Mouse (Mus musculus): Measurements from ENCODE around the gene Hspa2.
A peak's percentile ranks its signal among the peaks of the same experiment; 100 is the strongest.

Gene Hspa2

DNA sequence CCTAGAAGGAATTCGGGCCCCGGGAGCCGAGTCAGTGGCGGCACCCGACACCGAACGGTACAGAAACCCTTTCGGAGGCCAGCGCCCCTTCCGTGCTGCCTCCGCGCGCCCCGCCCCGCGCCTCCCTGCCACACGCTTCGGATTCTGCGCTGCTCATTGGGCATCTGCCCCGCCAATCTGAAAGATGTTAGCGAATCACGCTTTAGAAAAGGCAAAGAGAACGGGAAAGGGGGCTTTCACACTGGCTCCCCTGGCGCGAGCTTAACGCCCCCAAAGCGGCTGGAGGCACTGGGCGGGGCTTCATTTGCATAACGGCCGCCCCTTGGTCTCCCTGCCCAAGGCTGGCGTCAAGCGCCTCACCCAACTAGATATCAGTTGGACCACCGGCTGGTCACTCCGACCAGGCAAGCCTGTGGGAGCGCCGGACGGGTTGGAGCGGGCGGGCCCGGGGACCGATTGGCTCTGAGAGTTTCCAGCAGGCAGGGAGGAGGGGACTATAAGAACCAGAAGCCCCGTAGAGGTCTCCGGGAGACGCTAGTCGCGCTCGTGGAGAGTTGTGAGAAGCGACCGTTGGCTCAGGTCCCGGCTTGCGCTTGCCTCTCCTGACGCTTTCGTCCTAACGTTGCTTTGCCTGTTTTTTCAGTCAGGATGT is at the start of gene Hspa2:
Gene Hspa2, plus strand, starts transcription at position 291 of the 652 bp plus-strand sequence.
- peak; percentile 100 for DNase-seq (ENCODE audit: low spot score)

DNA sequence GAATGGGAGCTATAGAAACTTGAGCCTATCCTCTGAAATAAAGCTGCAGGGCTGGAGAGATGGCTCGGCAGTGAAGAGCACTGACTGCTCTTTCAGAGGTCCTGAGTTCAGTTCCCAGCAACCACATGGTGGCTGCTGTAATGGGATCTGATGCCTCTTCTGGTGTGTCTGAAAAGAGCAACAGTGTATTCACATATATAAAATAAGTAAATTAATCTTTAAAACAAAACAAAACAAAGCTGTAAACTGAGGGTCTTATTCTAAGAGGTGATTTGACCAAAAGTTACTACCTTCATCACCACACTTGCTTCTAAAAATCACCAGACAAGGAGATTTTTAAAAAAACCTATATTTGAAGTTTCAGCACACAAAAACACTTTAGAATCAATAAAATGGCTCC is 43.1 kb upstream of the Hspa2 start:
- DNase-seq (ENCODE audit: low spot score), result no peak

DNA sequence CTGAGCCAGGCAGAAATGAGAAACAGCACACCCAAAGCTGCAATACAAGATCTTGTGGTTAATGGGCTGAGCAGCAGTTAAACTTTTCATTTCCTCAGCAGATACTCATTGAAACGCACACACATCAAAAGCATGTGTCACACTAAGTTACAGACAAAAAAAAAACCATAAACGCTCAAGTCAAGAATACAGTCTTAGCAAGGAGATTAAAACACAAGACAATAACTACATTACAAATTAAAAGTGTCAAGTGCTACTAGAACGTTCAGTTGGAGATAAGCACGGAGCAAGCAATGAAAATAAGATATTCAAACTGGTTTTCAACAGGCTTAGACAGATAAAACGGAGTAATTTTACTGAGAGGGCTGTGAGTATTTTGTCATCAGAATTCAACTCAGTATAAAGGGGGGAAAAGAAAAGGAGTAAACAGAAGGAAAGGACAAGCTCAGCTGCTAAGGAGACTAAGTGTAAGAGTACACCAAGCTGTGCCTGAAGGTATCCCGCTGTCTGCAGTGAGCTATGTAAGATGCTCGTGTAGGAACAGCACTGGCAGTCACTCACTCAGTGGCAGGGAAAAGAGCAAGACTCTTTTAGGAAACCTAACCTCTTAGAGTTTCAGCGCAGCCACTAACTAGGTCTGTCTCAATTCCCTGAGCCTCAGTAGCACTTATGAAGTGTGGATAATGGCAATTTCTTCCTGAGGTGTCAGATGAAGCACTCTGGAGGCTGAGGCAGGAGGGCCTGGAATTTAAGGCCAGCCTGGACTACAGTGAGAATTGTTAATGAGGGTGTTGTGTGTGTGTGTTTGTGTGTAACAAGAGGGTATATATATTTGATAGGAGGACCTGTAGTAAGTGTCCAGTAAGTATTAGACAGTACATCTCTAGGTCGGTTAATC is 42.3 kb upstream of the Hspa2 start:
- DNase-seq (ENCODE audit: low spot score), result no peak

DNA sequence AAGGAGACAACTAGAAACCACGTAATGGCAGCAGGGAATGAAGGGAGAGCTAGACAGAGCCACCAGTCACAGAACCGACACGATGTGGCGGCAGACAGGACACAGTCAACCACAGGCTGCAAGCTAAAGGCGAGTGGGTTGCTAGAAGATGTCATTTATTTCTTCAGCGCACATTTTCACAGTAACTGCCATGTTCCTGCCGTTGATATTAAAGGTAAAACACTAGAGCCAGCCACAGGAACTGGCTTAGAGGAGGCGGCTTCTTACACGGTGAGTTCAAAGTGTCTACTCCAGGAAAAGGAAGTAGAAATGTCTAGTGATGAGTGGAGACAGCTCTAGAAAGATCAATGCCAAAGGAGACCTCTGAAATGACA is 41.7 kb upstream of the Hspa2 start:
- no peak for DNase-seq (ENCODE audit: low spot score)

DNA sequence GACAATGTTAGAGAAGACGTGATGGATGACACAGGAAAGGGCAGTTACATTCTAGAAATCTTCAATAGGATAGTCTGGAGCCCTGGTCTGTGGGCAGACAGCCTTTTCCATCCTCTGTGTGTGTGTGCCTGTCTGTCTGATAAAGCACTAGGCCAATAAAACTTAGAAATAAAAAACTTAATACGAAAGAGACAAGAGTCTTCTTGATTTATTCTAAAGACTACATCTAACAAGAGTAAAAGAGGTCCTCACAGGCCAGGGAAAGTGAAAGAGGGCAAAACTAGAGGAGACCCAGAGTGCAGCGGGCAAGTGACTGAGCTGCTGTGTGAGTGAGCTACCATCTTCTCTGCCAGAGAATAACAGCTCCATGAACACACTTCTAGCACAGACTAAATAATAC is 37.7 kb upstream of the Hspa2 start:
- no peak for DNase-seq (ENCODE audit: low spot score)

DNA sequence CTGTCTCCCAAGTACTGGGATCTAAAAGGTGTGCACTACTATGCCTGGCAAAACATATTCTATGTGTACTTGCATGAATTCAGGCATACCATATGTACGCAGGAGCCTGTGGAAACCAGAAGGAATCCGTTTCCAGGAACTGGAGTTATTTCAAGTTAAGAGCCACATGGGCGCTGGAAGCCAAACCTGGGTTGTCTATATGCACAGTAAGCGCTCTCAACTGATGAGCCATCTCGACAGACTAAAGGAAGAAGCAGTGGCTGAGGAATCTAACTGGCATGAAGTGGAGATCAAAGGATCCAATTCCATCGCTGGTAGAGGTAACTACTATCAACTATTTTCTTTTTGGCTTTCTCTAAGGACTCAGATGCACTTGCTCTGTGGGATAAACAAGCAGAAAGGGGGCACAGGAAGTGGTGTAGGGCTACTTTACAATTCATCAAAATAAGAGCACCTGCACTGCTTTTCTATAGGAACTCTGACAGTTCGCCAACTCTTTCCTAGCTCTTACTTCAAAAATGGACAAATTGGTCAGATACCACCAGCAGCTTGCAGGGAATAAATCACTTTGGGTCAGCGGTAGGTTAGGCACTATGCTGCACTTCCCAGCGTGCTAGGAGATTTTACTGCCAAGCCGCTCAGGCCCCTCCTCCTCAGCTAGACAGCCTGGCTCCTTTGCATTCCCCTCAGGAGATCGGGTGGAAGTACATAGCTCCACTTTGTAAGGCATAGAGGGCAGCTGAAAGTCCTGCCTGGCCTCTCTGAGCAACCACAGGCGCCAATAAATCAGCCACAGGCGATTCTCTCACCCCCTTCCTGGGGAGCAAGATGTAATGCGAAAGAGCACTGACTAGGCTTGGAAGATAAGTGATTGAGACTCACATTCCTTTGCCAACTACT is 36.6 kb upstream of the Hspa2 start:
- DNase-seq (ENCODE audit: low spot score), result peak; percentile 46

DNA sequence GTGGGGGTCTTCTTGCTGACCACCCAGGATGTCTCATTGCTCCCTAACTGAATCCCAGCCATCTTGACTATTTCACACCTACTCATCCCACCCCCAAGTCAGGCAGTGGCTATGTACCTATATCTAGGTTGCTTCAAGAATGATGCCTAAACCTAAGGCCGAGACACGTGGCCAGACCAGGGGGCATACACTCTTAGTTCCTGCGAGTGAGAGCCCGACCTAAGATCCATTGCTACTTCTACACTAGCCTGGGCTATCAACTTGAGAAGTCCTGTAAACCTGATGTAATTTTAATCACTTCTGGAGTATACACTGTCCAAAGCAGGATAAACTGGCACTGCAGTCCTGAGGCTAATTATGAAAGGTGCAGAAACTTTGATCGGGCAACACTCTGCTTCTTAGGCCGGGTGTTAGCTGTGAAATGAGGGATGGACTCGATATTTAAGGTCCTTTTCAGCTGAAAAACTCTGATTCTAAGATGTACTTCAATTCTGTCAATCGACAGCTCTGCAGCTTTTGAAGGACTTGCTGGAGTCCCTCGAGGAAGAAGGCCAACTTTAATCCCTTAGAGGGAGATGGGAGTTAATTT is 35.7 kb upstream of the Hspa2 start:
- no peak for DNase-seq (ENCODE audit: low spot score)

DNA sequence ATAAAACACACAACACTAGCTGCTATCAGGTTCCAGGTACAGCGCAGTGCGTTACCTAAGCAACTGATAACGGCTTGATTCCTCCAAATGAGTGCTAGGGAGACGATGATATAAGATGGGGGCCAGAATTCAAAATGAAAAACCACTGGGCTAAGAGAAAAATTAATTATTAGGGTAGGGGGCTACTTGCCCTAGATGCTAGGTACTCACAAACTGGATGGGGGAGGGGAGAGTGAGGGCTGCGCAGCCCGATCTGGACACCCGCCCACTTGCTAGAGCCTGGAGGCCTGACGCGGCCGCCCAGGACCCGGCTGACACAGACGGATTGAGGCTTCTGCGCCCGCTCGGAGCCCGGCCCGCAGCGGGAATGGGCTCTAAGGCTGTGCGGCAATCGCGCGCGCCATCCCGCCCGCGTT is 35.2 kb upstream of the Hspa2 start:
- DNase-seq (ENCODE audit: low spot score), result peak; percentile 54

DNA sequence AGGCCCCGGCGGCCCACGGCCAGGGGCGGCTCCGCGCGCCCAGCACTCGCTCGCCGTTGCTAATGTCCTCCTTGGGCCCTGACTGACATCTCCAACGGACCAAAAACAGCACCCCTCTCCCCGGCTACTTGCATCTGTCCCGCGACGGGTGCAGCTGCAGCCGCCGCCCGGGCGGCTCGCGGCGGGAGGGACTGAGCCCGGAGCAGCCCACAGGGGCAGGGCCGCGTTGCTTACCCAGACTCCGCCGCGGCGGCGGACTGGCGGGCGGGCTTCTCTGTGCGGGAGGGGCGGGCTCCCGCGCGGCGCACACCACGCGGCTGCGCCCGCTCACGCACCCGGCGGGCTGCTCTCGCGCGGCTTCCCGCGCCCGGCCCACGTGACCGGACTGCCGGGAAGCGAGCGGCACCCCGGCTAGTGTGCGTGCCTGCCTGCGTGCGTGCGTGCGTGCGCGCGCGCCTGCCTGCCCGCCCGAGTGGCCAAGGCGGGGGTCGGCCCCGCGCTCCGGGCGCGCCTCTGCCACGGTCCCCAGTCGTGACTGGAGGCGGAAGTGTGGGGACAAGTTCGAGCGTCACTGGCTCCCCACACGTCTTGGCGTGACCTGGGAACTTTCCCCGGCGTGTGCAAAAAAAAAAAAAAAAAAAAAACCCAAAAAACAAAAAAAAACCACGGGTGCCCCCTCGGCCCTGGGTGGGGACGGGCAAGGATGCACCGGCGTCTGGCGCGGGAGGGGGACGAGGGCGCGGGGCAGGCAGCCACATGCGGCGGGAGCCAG is 34.6 kb upstream of the Hspa2 start, which contains the start of gene Zbtb25:
Gene Zbtb25, minus strand, starts transcription at position 397 of the 772 bp plus-strand sequence.
- peak; percentile 81 for DNase-seq (ENCODE audit: low spot score)

DNA sequence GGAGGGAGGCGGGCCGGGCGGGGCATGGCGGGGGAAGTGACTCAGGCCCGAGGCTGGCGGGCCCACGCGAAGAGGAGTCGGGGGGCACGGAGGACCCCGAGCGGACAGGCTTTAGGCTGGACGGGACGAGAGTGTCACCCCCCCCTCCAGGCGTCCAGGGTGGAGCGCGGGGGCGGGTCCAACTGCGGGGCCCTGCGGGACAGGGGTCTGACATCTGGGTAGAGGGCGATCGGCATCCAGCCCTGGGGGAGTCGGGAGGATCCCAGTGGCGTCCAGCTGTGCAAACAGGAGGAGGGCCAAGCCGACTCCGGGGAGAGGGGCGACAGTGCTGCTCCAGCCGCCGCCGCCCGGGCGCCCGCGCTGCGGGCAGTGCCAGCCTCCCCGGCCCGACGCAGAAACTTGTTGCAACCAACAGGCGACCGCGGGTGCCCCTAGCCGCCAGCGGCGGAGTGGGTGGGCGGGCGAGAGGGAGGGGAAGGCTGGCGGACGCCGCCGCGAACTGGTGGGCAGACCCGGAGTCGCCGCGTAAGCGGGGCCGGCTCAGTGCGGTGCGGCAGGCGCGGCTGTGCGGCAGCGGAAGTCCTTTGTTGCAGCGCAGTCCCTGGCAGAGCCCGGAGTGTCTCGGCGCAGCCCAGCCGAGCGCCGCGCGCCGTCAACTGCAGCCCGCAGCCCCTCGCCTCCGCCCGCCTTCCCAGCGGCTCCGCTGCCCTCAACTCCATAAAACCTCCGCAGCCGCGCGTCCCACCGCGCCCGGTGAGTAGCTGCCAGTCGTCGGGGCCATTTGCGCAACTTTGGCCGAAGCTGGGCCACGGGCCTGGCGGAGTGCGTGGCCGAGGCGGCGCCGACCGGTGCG is 33.8 kb upstream of the Hspa2 start, which contains the start of gene Zbtb1:
Gene Zbtb1, plus strand, starts transcription at position 289 of the 853 bp plus-strand sequence.
- DNase-seq (ENCODE audit: low spot score), result peak; percentile 81

DNA sequence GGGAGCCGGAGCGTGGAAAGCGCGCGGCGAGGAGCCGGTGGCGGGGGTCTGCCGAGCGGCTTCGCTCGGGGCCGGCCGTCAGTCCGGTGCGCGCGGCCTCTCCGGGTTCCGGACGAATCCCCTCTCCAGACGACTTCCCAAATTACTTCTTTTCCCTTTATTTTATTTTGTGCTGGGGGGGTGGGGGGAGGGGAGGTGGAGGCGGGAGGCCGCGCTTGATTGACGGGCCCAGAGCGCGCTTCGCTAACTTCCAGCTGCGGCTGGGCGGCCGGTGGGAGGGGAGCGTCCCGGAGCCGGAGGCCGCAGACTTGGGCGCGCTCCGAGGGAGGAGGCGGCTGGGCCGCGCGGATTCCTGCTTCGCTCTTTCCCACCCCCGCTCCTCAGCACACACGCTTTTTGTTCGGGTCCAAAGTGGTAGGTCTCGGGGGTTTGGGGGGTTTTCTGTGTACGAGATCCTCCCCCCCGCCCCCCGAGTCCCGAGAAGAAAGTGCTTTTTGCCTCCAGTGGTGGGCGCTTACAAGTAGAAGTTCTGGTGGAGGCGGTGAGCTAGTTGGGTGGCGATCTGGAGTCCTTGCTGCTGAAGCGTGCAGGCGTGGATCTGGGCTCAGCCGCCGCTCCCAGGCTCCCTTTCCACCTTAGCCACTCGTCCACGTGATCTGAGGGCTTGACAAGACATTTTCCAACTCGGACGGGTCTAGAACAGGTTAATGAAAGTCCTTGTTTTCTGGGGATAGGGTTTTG is 33.0 kb upstream of the Hspa2 start:
- peak; percentile 83 for DNase-seq (ENCODE audit: low spot score)

DNA sequence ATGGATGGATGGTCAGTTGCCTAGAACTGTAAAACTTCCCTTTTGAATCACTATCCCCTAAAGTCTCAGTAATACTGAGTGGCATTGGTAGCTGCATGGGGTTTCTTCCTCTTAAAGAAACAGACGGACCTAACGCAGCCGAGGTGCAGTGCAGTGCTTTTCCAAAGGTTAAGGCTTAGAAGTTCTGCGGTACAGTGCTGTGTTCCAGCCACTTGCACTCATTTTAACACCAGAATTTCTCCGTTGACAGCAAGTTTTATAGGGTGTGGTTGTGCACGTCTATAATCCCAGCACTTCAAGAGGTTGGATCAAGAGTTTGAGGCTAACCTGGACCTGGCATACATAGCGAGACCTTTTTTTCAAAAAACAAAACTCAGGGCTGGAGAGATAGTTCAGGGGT is 31.9 kb upstream of the Hspa2 start:
- DNase-seq (ENCODE audit: low spot score), result no peak

DNA sequence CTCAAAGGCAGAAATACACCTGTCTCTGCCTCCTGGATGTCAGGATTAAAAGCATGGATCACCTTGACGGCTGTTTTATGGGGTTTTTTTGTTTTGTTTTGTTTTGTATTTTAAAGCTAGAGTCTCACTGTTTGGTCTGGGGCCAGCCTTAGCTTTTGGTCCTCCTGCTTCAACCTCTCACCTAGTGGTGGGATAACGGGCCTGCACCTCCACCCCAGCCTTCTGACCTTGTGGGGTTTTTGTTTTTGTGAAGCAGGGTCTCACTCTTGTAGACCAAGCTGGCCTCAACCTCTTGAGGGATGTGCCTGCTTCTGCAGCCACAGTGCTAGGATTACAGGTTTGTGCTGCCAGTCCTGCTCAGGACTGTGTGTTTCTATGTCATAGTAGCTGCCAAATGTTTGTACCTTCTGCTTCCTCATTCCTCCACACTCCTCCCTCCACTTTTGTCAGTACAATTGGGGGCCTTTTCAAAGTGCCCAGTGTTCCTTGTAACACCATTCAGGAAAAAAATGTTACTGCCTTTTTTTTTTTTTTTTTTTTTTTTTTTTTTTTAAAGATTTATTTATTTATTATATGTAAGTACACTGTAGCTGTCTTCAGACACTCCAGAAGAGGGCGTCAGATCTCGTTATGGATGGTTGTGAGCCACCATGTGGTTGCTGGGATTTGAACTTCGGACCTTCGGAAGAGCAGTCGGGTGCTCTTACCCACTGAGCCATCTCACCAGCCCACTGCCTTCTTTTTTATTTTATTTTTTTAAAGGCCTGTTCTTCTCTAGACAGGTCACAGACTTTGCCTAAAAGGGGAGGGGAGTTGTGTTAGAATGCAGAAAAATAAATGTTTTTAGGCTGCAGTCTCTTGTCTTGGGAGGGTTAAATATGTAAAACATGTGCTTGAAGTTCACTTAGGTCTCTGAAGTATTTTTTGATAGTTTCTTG is 30.8 kb upstream of the Hspa2 start:
- DNase-seq (ENCODE audit: low spot score), result no peak

DNA sequence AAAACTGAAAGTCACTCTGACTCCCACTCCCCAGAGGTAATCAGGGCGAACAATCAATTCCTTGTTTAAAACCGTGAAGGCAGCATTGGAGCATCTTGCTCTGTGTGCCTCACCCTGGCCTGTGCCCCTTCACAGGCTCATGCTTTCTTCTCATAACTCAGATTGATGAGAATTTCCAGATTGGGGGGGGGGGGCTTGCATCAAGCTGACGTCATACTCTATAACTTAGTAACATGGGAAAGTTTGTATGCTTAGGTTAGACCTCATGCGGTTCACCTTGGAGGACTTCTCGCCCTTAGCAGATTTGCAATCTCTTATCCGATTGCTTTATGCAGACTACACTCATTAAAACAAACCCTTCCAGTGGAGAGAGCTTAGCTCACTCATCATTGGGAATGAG is 30.0 kb upstream of the Hspa2 start:
- DNase-seq (ENCODE audit: low spot score), result no peak

DNA sequence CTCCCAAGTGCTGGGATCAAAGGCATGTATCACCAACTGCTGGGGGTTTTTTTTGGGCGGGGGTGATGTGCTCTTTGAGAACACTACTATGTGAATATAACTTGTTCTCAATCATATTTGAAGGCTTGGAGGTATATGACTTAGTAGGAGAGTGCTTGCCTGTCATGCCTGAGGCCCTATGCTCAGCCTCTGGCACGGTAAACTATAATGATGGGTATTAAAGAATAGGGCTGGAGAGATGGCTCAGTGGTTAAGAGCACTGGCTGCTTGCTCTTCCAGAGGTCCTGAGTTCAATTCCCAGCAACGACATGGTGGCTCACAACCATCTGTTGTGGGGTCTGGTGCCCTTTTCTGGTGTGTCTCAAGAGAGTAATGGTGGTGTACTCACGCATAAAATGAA is 29.1 kb upstream of the Hspa2 start:
- no peak for DNase-seq (ENCODE audit: low spot score)

DNA sequence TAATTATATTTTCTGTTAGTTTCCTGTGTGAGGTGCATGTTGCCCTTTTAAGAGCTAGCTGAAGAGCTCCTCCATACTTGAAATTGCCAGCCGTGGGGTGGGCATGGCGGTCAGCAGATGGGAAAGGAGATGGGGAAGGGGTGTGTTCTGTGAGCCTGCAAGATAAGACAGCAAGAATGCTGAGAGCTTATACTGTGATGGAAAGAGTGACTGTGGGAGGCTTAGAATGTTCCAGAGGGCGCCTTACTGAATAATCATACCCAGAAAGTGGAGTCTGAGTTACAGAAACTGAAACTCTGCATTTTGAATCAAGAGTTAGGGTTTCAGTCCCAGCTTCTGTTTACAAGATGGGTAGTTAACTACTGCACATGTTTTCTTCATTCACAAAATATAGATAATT is 28.5 kb upstream of the Hspa2 start:
- DNase-seq (ENCODE audit: low spot score), result no peak

DNA sequence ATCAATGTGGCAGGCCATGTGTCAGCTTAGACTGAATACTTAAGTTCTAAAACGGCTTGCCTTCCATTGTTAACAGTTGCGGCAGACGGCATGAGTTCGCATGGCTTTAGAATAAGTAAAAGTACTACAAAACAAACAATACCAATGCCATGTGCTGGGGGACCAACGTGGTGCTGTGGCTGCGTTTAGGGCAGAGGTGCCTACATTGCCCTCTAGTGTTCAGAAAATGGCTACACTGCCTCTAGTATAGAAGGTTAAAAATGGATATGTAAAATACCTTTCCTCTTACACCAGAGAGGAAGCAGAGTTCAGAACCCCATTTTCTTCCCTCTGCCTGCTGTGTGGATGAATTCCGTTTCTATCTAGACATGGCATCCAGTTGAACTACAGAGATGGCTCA is 27.3 kb upstream of the Hspa2 start:
- no peak for DNase-seq (ENCODE audit: low spot score)

DNA sequence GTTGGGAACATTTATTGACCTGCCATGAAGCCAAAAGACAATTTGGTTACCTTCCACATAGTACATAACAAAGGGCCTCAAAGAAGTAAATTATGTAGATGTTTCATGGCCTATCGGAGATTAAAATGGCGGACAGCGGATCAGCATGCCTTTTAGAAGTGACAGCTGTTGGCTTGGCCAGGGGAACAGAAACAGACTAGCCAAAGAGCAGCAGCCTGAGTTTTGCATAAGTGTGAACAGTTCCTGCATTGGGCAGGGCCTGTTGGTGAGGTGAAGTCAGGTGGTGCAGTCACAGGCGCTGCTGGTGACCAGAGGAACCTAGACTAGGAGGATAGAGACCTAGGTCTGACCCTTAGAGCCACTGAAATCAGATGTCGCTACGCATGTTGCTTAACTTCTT is 26.9 kb upstream of the Hspa2 start:
- DNase-seq (ENCODE audit: low spot score), result no peak

Data from urinary bladder, postnatal 14 days (tissue).